Mouse (Mus musculus): ENCODE results near the gene Pou2f3. TPM values are rescaled to one million over a fixed set of nuclear protein-coding genes. Genes with fewer than 3 reads are reported as not detected.

The Pou2f3 gene
- polyA plus RNA-seq, 1 experiment from 2014 or later: 0.53 TPM

GRCm38 (mm10) chr9:43240594-43240900, 30.4 kb upstream of the Pou2f3 start:
- peak overlapping the region; percentile 88 for H3K9ac ChIP-seq (ENCODE audit: low read length)
- H3K4me3 ChIP-seq (ENCODE audit: low read length): no peak overlapping the region
- H3K27me3 ChIP-seq (ENCODE audit: control insufficient read depth, insufficient read depth, low read length): no peaks in the 10 kb centered on the region
- 31% methylated on average over 2 of the region's 2 CpGs for WGBS
- H3K4me2 ChIP-seq (ENCODE audit: low read depth, low read length): peak overlapping the region; percentile 75
- ATAC-seq (replicated peaks; ENCODE audit: extremely low read depth, insufficient read depth, low FRiP score): no peak
- peaks cover 13% of the 10 kb centered on the region for H3K4me1 ChIP-seq (ENCODE audit: control insufficient read depth, insufficient read depth, low read length)
- H3K27ac ChIP-seq (ENCODE audit: low read length): peak overlapping the region; percentile 77
- H3K9me3 ChIP-seq (replicated peaks; ENCODE audit: control insufficient read depth, low read length): no peaks in the 10 kb centered on the region
- H3K36me3 ChIP-seq (ENCODE audit: control insufficient read depth, insufficient read depth): no peaks in the 10 kb centered on the region

DNA sequence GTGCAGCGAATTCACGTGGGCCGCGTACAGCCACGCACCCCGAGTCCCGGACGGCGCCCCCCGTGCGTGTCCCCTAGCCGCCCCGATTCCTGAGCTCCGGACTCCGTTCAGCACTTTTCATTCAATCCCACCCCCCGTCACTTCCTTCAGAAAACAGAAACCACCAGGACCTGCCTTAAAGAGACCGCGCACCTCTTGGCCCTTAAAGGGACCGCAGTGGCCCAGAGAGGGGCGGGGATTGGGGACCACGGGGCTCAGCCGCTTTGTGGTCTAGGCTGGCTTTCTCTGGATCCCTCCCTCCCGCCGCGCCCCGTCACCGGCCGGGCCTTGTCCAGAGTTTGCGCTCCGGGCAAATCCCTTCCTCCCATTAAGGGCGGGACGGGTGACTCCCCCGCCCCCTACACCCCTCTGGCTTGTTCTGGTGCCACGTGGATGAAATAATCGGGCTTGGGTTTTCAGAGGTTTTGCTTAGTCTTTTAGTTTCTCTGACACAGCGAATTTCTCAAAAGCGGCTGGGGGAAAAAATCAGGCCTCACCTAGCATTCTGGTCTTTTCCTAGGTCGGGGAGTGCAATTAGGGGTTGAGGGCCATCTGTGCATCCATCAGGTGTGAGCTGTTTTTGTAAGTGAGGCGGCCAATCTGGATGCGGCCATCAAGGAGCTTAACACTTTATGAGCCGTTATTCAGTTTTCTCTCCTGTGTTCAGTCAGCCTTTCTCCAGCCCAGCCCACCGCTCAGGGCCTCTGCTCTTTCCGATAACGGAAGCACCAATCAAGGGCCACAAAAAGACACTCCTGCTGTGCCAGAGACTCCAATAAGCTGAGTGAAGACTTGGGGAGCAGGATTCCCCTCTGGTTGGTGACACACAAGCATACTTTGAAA, 29.8 kb upstream of the Pou2f3 start, which contains the start of gene Oaf:
TSS of gene Oaf (minus strand) at position 200 of the 882 bp plus-strand sequence.
- Histone ChIP-seq H3K4me1 (ENCODE audit: control insufficient read depth, insufficient read depth, low read length) (peaks cover 16% of the 10 kb centered on the region), H3K4me3 (ENCODE audit: low read length) (peak within 1 kb of the TSS; percentile 84), H3K9ac (ENCODE audit: low read length) (peak within 1 kb of the TSS; percentile 88), H3K9me3 (replicated peaks; ENCODE audit: control insufficient read depth, low read length) (no peaks in the 10 kb centered on the region), H3K27ac (ENCODE audit: low read length) (peak within 1 kb of the TSS; percentile 77), H3K36me3 (ENCODE audit: control insufficient read depth, insufficient read depth) (no peaks in the 10 kb centered on the region), H3K27me3 (ENCODE audit: control insufficient read depth, insufficient read depth, low read length) (no peaks in the 10 kb centered on the region), H3K4me2 (ENCODE audit: low read depth, low read length) (peak within 1 kb of the TSS; percentile 75)
- WGBS: 2% methylated on average over 44 of the region's 44 CpGs
- peak; percentile 88 for ATAC-seq (replicated peaks; ENCODE audit: extremely low read depth, insufficient read depth, low FRiP score)

- Histone ChIP-seq H3K27ac (ENCODE audit: low read length) (peak overlapping the region; percentile 77), H3K4me2 (ENCODE audit: low read depth, low read length) (peak overlapping the region; percentile 75), H3K4me3 (ENCODE audit: low read length) (peak overlapping the region; percentile 84), H3K4me1 (ENCODE audit: control insufficient read depth, insufficient read depth, low read length) (peaks cover 27% of the 10 kb centered on the region), H3K27me3 (ENCODE audit: control insufficient read depth, insufficient read depth, low read length) (no peaks in the 10 kb centered on the region), H3K9ac (ENCODE audit: low read length) (peak overlapping the region; percentile 88), H3K9me3 (replicated peaks; ENCODE audit: control insufficient read depth, low read length) (no peaks in the 10 kb centered on the region), H3K36me3 (ENCODE audit: control insufficient read depth, insufficient read depth) (no peaks in the 10 kb centered on the region)
- WGBS: 2% methylated on average over 51 of the region's 51 CpGs
- ATAC-seq (replicated peaks; ENCODE audit: extremely low read depth, insufficient read depth, low FRiP score): peak; percentile 14
Observed at GRCm38 (mm10) chr9:43238631-43239545, 28.7 kb upstream of the Pou2f3 start.

DNA sequence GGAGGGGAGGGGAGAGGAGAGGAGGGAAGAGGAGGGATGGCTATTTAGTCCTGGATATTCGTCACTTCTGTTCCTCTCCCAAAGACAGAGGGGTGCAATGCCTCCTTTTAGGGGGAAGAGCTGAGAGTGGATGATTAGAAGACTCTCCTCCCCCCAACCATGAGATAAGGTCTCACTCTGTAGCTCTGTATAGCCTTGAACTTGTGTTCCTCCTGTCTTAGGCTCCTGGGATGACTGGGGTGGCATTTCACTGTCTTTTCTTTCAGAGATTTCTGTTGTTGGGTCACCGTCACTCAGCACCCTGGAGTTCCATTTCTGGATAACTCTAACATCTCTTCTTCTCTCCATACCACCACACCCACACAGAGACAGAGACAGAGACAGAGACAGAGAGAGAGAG, 28.0 kb upstream of the Pou2f3 start:
- H3K36me3 ChIP-seq (ENCODE audit: control insufficient read depth, insufficient read depth): no peaks in the 10 kb centered on the region
- peak overlapping the region; percentile 75 for H3K4me2 ChIP-seq (ENCODE audit: low read depth, low read length)
- H3K27ac ChIP-seq (ENCODE audit: low read length): no peak overlapping the region
- peak overlapping the region; percentile 88 for H3K9ac ChIP-seq (ENCODE audit: low read length)
- H3K4me1 ChIP-seq (ENCODE audit: control insufficient read depth, insufficient read depth, low read length): peaks cover 33% of the 10 kb centered on the region
- no peak for ATAC-seq (replicated peaks; ENCODE audit: extremely low read depth, insufficient read depth, low FRiP score)
- 65% methylated on average over 2 of the region's 2 CpGs for WGBS
- H3K9me3 ChIP-seq (replicated peaks; ENCODE audit: control insufficient read depth, low read length): no peaks in the 10 kb centered on the region
- no peaks in the 10 kb centered on the region for H3K27me3 ChIP-seq (ENCODE audit: control insufficient read depth, insufficient read depth, low read length)
- peak overlapping the region; percentile 84 for H3K4me3 ChIP-seq (ENCODE audit: low read length)

DNA sequence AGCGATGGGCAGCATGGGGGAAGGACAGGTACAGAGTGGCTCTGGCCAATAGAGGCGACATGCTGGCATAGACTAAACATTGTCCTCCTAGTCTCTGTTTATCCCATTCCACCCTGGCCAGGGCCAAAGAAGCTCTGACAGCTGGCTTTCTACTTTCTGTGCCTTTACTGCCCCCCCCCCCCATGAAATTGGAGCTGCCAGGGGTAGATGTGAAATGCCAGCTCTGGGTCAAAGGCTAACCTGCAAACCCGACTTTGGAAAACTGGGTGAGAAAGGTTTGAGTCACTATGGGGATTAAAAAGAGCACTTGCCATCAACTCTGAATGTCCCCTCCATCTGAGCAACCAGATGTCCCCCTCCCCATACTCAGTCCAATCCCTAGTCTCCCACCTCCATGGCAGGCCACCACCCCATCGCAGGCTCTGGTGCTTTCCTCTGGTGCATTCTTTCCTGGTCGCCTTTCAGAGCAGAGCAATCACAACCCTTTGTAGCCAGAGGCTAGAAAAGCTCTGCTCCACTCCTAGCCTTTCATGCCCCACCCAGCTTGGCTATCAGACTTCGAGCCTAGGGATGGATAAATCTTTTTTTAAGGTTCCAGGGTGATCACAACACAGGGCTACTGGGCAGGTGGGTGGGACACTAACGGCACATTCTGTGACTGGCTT, 27.1 kb upstream of the Pou2f3 start:
- peak overlapping the region; percentile 84 for H3K4me3 ChIP-seq (ENCODE audit: low read length)
- no peak for ATAC-seq (replicated peaks; ENCODE audit: extremely low read depth, insufficient read depth, low FRiP score)
- H3K9ac ChIP-seq (ENCODE audit: low read length): 0 out of 2 replicates have a peak overlapping the region, but pooled peaks have one; percentile 18
- no peaks in the 10 kb centered on the region for H3K36me3 ChIP-seq (ENCODE audit: control insufficient read depth, insufficient read depth)
- H3K27ac ChIP-seq (ENCODE audit: low read length): no peak overlapping the region
- H3K4me1 ChIP-seq (ENCODE audit: control insufficient read depth, insufficient read depth, low read length): peaks cover 40% of the 10 kb centered on the region
- 57% methylated on average over 7 of the region's 7 CpGs for WGBS
- H3K27me3 ChIP-seq (ENCODE audit: control insufficient read depth, insufficient read depth, low read length): no peaks in the 10 kb centered on the region
- no peaks in the 10 kb centered on the region for H3K9me3 ChIP-seq (replicated peaks; ENCODE audit: control insufficient read depth, low read length)
- H3K4me2 ChIP-seq (ENCODE audit: low read depth, low read length): peak overlapping the region; percentile 75

GRCm38 (mm10) chr9:43236576-43236975, 26.4 kb upstream of the Pou2f3 start:
- Histone ChIP-seq H3K4me1 (ENCODE audit: control insufficient read depth, insufficient read depth, low read length) (peaks cover 47% of the 10 kb centered on the region), H3K27me3 (ENCODE audit: control insufficient read depth, insufficient read depth, low read length) (no peaks in the 10 kb centered on the region), H3K9me3 (replicated peaks; ENCODE audit: control insufficient read depth, low read length) (no peaks in the 10 kb centered on the region), H3K4me2 (ENCODE audit: low read depth, low read length) (no peak overlapping the region), H3K36me3 (ENCODE audit: control insufficient read depth, insufficient read depth) (no peaks in the 10 kb centered on the region), H3K27ac (ENCODE audit: low read length) (no peak overlapping the region), H3K4me3 (ENCODE audit: low read length) (no peak overlapping the region), H3K9ac (ENCODE audit: low read length) (no peak overlapping the region)
- ATAC-seq (replicated peaks; ENCODE audit: extremely low read depth, insufficient read depth, low FRiP score): no peak
- WGBS: 87% methylated on average over 7 of the region's 7 CpGs

DNA sequence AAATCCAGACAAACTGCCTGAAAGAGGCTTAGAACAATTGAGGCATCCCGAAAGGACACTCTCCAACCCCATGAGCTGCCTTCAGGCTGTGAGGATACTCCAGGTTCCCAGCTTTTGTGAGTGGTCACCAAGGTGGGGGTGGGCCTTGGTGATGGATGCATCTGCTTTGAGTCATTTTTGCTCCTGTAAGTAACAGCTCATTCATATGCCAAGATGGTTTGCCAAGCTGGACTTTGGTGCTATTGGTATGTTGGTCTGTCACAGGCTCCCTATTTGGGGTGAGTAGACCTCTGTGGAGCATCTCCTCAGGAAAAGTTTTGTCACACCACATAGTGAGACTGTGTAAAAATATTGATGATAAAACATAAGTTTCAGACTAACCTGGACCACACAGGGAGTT, 25.9 kb upstream of the Pou2f3 start:
- H3K4me2 ChIP-seq (ENCODE audit: low read depth, low read length): no peak overlapping the region
- no peaks in the 10 kb centered on the region for H3K27me3 ChIP-seq (ENCODE audit: control insufficient read depth, insufficient read depth, low read length)
- WGBS: 96% methylated on average over 1 of the region's 1 CpGs
- H3K9ac ChIP-seq (ENCODE audit: low read length): no peak overlapping the region
- ATAC-seq (replicated peaks; ENCODE audit: extremely low read depth, insufficient read depth, low FRiP score): no peak
- no peak overlapping the region for H3K27ac ChIP-seq (ENCODE audit: low read length)
- H3K9me3 ChIP-seq (replicated peaks; ENCODE audit: control insufficient read depth, low read length): no peaks in the 10 kb centered on the region
- no peaks in the 10 kb centered on the region for H3K36me3 ChIP-seq (ENCODE audit: control insufficient read depth, insufficient read depth)
- no peak overlapping the region for H3K4me3 ChIP-seq (ENCODE audit: low read length)
- H3K4me1 ChIP-seq (ENCODE audit: control insufficient read depth, insufficient read depth, low read length): peaks cover 50% of the 10 kb centered on the region

DNA sequence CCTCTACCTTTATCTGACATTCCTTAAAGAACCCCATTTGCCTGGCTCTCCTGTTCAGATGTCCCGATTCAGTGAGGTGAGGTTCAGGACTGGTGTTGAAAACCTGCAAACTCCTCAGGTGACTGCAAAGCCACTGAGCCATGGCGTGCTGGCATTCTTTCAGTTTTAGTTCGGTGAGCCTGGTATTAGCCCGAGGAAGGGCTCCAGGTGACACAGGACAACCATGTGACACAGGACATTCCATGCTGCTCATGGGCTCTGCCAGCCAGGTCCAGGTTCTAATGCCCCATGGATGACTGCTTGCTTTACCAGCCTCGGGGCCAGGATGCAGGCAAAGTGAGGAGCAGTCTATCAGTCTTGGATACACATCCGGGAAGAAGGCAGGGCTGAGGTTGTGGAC, 25.2 kb upstream of the Pou2f3 start:
- no peak for ATAC-seq (replicated peaks; ENCODE audit: extremely low read depth, insufficient read depth, low FRiP score)
- Histone ChIP-seq H3K27me3 (ENCODE audit: control insufficient read depth, insufficient read depth, low read length) (no peaks in the 10 kb centered on the region), H3K9me3 (replicated peaks; ENCODE audit: control insufficient read depth, low read length) (no peaks in the 10 kb centered on the region), H3K9ac (ENCODE audit: low read length) (no peak overlapping the region), H3K36me3 (ENCODE audit: control insufficient read depth, insufficient read depth) (no peaks in the 10 kb centered on the region), H3K4me2 (ENCODE audit: low read depth, low read length) (no peak overlapping the region), H3K4me1 (ENCODE audit: control insufficient read depth, insufficient read depth, low read length) (peaks cover 49% of the 10 kb centered on the region), H3K4me3 (ENCODE audit: low read length) (no peak overlapping the region), H3K27ac (ENCODE audit: low read length) (no peak overlapping the region)
- WGBS: 58% methylated on average over 6 of the region's 6 CpGs
